Mouse (Mus musculus) liver, embryonic 14.5 days (tissue): ENCODE measurements around the gene Hoxb2.

Experiments
- CTCF ChIP-seq: IDR thresholded peaks from 2 replicates; pipeline ENCODE4 v1.5.1; 2016; ENCODE audit warnings: antibody characterized with exemption, low read depth, control low read depth
- EP300 ChIP-seq: IDR thresholded peaks from 2 replicates; pipeline ENCODE4 v1.6.1; 2016; ENCODE audit warnings: antibody characterized with exemption, low read depth

DNA sequence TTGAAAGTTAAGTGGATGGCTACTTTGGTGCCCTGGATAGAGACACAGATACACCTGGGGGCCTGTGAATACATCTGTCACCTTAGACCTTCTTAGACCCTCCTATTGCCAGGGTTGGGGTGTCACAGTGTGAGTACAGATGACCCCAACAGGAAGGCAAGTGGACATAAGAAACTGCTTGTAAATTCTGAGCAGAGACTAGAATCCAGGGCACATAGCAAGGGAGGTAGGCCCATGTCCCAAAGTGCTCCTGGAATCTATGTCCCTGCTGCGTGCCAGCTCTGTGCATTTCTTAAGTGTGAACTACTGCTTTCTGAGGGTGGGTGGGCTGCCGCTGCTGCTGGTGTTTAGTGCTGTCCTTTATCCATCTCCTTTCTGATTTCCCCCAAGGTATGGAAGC, 466 bp downstream of the Hoxb2 start:
- TF ChIP-seq CTCF (no peak), EP300 (no peak)
